Mouse (Mus musculus) bone marrow macrophage, adult 2 months (primary cell): Measurements from ENCODE around the gene Zkscan6.

ENCODE experiments used
- CTCF ChIP-seq: IDR thresholded peaks from 2 replicates; pipeline ENCODE4 v1.5.1; 2012; ENCODE audit warnings: low read depth, mild to moderate bottlenecking, low read length, moderate library complexity
- POLR2A ChIP-seq: IDR thresholded peaks from 2 replicates; pipeline ENCODE4 v1.6.1; 2012; ENCODE audit warnings: mild to moderate bottlenecking, low read depth, low read length, borderline replicate concordance

- no peak for TF ChIP-seq CTCF
- TF ChIP-seq POLR2A = no peak
These were observed 39.5 kb downstream of the Zkscan6 start for GRCm38 (mm10) chr11:65846446-65846845.
